Mouse (Mus musculus): ENCODE data around the gene Akain1. TPM values are rescaled to one million over a fixed set of nuclear protein-coding genes. Genes with fewer than 3 reads are reported as not detected.

The Akain1 gene
- polyA plus RNA-seq, 1 experiment from 2014 or later: not detected

DNA sequence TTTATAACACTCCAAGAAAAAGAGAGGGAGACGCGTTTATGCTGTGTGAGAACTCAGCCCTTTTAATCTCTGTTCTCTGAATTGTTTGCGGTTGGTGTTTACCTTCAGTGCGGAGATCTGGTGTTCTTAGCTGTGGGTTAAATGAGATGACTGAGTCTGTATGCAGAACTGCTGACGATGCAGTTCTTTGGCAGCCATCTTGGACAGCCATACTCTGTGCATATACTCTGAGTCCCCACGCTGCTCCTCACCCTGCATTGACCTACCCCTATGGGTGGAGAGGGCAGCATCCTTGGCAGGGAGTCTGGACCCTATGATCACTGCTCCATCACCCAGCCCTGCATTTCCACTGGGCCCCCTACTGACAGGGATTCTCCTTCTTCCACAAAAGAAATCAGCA lies 48.8 kb downstream of the Akain1 start:
- no peak for ATAC-seq (ENCODE audit: extremely low read depth, insufficient number of reproducible peaks, low FRiP score, low TSS enrichment)
- H3K36me3 ChIP-seq: no peaks in the 10 kb centered on the region
- no peaks in the 10 kb centered on the region for H3K4me1 ChIP-seq
- no peak overlapping the region for H3K27ac ChIP-seq (replicated peaks)
- 86% methylated on average over 6 of the region's 6 CpGs for WGBS
- H3K4me3 ChIP-seq: no peak overlapping the region
- peaks cover 3% of the 10 kb centered on the region; the same call in 1 of the 2 replicates for H3K9me3 ChIP-seq
- no peak overlapping the region for H3K4me2 ChIP-seq
- no peak overlapping the region for H3K9ac ChIP-seq
- H3K27me3 ChIP-seq (replicated peaks): no peaks in the 10 kb centered on the region

DNA sequence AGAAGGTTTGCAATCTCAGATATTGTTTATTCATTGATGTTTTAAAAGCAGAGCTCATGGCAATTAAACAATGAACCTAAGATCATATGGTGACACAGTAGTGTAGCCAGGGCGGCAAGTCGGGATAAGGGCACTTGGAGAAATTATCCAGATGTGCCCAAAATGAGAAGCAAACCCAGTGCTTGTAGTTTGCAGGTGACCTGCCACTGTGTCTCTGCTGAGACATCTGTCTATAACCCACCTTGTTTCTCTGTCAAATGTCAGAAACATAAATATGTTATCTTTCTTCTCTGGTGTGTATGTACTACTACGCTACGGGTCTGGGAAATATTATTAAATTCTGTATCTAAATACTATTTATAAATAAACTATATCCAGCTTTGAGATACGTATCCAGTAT lies 49.7 kb downstream of the Akain1 start:
- ATAC-seq (ENCODE audit: extremely low read depth, insufficient number of reproducible peaks, low FRiP score, low TSS enrichment): no peak
- no peaks in the 10 kb centered on the region for H3K9me3 ChIP-seq
- H3K9ac ChIP-seq: no peak overlapping the region
- WGBS: 82% methylated on average over 5 of the region's 5 CpGs
- H3K27me3 ChIP-seq (replicated peaks): no peaks in the 10 kb centered on the region
- no peaks in the 10 kb centered on the region for H3K36me3 ChIP-seq
- H3K4me1 ChIP-seq: no peaks in the 10 kb centered on the region
- no peak overlapping the region for H3K4me3 ChIP-seq
- no peak overlapping the region for H3K4me2 ChIP-seq
- H3K27ac ChIP-seq (replicated peaks): no peak overlapping the region

- no peak for ATAC-seq (ENCODE audit: extremely low read depth, insufficient number of reproducible peaks, low FRiP score, low TSS enrichment)
- 79% methylated on average over 6 of the region's 6 CpGs for WGBS
- H3K27me3 ChIP-seq (replicated peaks): no peaks in the 10 kb centered on the region
Observed at GRCm38 (mm10) chr17:69492368-69492767, 53.2 kb downstream of the Akain1 start.

GRCm38 (mm10) chr17:69495531-69495930 lies 56.4 kb downstream of the Akain1 start:
- Histone ChIP-seq H3K9me3 (no peaks in the 10 kb centered on the region), H3K36me3 (no peaks in the 10 kb centered on the region), H3K4me2 (no peak overlapping the region), H3K27me3 (replicated peaks) (no peaks in the 10 kb centered on the region), H3K4me1 (no peaks in the 10 kb centered on the region), H3K9ac (no peak overlapping the region), H3K27ac (replicated peaks) (no peak overlapping the region), H3K4me3 (no peak overlapping the region)
- no peak for ATAC-seq (ENCODE audit: extremely low read depth, insufficient number of reproducible peaks, low FRiP score, low TSS enrichment)
- WGBS: 43% methylated on average over 2 of the region's 2 CpGs

More at GRCm38 (mm10) chr17:69492368-69492767, 53.2 kb downstream of the Akain1 start:
- H3K4me2 ChIP-seq: no peak overlapping the region
- H3K4me1 ChIP-seq: no peaks in the 10 kb centered on the region
- no peaks in the 10 kb centered on the region for H3K9me3 ChIP-seq
- no peaks in the 10 kb centered on the region for H3K36me3 ChIP-seq
- no peak overlapping the region for H3K27ac ChIP-seq (replicated peaks)
- H3K4me3 ChIP-seq: no peak overlapping the region
- no peak overlapping the region for H3K9ac ChIP-seq

GRCm38 (mm10) chr17:69496125-69496524 lies 57.0 kb downstream of the Akain1 start:
- no peak overlapping the region for H3K4me3 ChIP-seq
- H3K4me2 ChIP-seq: no peak overlapping the region
- H3K27me3 ChIP-seq (replicated peaks): no peaks in the 10 kb centered on the region
- H3K27ac ChIP-seq (replicated peaks): no peak overlapping the region
- H3K9me3 ChIP-seq: no peaks in the 10 kb centered on the region
- H3K4me1 ChIP-seq: no peaks in the 10 kb centered on the region
- no peak overlapping the region for H3K9ac ChIP-seq
- no peak for ATAC-seq (ENCODE audit: extremely low read depth, insufficient number of reproducible peaks, low FRiP score, low TSS enrichment)
- 73% methylated on average over 3 of the region's 3 CpGs for WGBS
- H3K36me3 ChIP-seq: no peaks in the 10 kb centered on the region

- Histone ChIP-seq H3K4me3 (no peak overlapping the region), H3K27me3 (replicated peaks) (no peaks in the 10 kb centered on the region), H3K36me3 (no peaks in the 10 kb centered on the region), H3K9ac (no peak overlapping the region), H3K4me2 (no peak overlapping the region), H3K27ac (replicated peaks) (no peak overlapping the region), H3K4me1 (no peaks in the 10 kb centered on the region), H3K9me3 (no peaks in the 10 kb centered on the region)
- no peak for ATAC-seq (ENCODE audit: extremely low read depth, insufficient number of reproducible peaks, low FRiP score, low TSS enrichment)
- 74% methylated on average over 4 of the region's 4 CpGs for WGBS
Observed at GRCm38 (mm10) chr17:69497315-69497714, 58.2 kb downstream of the Akain1 start.

GRCm38 (mm10) chr17:69498913-69499312 lies 59.8 kb downstream of the Akain1 start:
- Histone ChIP-seq H3K27ac (replicated peaks) (no peak overlapping the region), H3K27me3 (replicated peaks) (no peaks in the 10 kb centered on the region), H3K9ac (no peak overlapping the region), H3K4me1 (no peaks in the 10 kb centered on the region), H3K4me2 (no peak overlapping the region), H3K9me3 (no peaks in the 10 kb centered on the region), H3K36me3 (no peaks in the 10 kb centered on the region), H3K4me3 (no peak overlapping the region)
- ATAC-seq (ENCODE audit: extremely low read depth, insufficient number of reproducible peaks, low FRiP score, low TSS enrichment): no peak
- WGBS: 36% methylated on average over 2 of the region's 2 CpGs

DNA sequence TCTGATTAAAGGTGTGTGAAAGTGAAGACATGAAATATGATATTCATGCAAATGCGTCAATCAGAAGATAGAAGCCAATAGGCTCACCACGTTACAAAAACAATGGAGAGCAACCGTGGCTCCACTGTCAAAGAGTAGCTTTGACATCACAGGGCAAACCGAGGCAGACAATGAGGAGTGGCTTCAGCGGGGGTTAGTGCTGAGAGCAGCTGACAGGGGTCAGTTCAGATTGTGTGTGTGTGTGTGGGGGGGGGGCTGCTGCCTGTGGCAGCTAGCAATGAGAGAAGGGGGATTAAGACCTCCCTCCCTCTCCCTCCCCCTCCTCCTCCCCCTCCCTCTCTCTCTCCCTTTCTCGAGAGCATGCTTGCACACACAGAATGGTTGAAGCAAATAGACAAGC lies 60.3 kb downstream of the Akain1 start:
- Histone ChIP-seq H3K36me3 (no peaks in the 10 kb centered on the region), H3K4me3 (no peak overlapping the region), H3K4me1 (no peaks in the 10 kb centered on the region), H3K4me2 (no peak overlapping the region), H3K9me3 (no peaks in the 10 kb centered on the region), H3K9ac (no peak overlapping the region), H3K27ac (replicated peaks) (no peak overlapping the region), H3K27me3 (replicated peaks) (no peaks in the 10 kb centered on the region)
- WGBS: 28% methylated on average over 6 of the region's 6 CpGs
- ATAC-seq (ENCODE audit: extremely low read depth, insufficient number of reproducible peaks, low FRiP score, low TSS enrichment): no peak

DNA sequence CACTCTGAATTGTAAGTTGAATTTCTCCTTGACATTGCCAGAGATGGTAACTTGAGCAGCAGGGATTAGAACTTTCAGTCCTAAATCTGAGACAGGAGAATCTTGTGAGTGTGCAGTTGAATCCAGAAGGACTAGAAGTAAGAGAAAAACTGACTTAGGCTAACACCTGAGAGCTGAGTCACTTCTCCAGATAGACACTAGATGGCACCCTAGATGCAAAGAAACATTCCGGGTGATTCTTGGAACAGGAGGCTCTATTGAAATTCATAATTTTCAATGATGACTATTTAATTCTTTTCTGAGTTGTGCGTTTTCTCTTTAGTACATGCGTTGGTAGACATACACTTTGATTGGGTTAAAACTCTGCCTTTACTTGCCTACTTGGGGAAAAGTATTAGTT lies 66.9 kb downstream of the Akain1 start:
- Histone ChIP-seq H3K27me3 (replicated peaks) (no peaks in the 10 kb centered on the region), H3K9ac (no peak overlapping the region), H3K4me1 (no peaks in the 10 kb centered on the region), H3K4me3 (no peak overlapping the region), H3K9me3 (no peaks in the 10 kb centered on the region), H3K36me3 (no peaks in the 10 kb centered on the region), H3K27ac (replicated peaks) (no peak overlapping the region), H3K4me2 (no peak overlapping the region)
- no peak for ATAC-seq (ENCODE audit: extremely low read depth, insufficient number of reproducible peaks, low FRiP score, low TSS enrichment)
- WGBS: 28% methylated on average over 3 of the region's 3 CpGs

GRCm38 (mm10) chr17:69516344-69516907 lies 77.3 kb downstream of the Akain1 start:
- WGBS: 86% methylated on average over 4 of the region's 4 CpGs
- no peaks in the 10 kb centered on the region for H3K27me3 ChIP-seq (replicated peaks)
- ATAC-seq (ENCODE audit: extremely low read depth, insufficient number of reproducible peaks, low FRiP score, low TSS enrichment): no peak

DNA sequence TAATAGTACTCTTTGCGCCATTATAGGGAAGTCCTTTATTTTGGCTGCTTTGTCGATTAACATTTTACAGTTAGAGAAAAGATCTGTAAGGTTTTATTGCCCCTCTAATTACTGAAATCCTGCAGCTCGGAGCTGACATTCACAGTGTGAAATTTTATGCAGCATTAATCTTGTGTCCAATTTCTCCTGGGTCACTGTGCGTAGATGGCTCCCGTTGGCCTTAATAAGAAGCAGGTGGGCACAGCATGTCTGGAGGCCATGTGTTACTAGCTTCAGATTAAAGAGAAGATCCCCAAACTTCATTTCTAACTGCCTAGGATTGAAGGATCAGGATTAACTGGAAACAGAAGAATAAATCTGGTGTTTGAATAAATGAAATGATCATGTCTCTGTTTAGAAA lies 92.3 kb downstream of the Akain1 start:
- Histone ChIP-seq H3K4me1 (no peaks in the 10 kb centered on the region), H3K27me3 (replicated peaks) (no peaks in the 10 kb centered on the region), H3K9me3 (no peaks in the 10 kb centered on the region), H3K27ac (replicated peaks) (no peak overlapping the region), H3K4me2 (no peak overlapping the region), H3K4me3 (no peak overlapping the region), H3K9ac (no peak overlapping the region), H3K36me3 (no peaks in the 10 kb centered on the region)
- ATAC-seq (ENCODE audit: extremely low read depth, insufficient number of reproducible peaks, low FRiP score, low TSS enrichment): no peak
- WGBS: 77% methylated on average over 5 of the region's 5 CpGs

More at GRCm38 (mm10) chr17:69516344-69516907, 77.3 kb downstream of the Akain1 start:
- Histone ChIP-seq H3K9ac (no peak overlapping the region), H3K9me3 (no peaks in the 10 kb centered on the region), H3K4me2 (no peak overlapping the region), H3K4me3 (no peak overlapping the region), H3K4me1 (no peaks in the 10 kb centered on the region), H3K27ac (replicated peaks) (no peak overlapping the region), H3K36me3 (no peaks in the 10 kb centered on the region)

Data from heart, embryonic 13.5 days (tissue).